Mouse (Mus musculus) embryonic facial prominence, embryonic 12.5 days (tissue): ENCODE results near the gene Phc3. TPM values are rescaled to one million over a fixed set of nuclear protein-coding genes. Genes with fewer than 3 reads are reported as not detected.
A peak's percentile ranks its signal among the peaks of the same experiment; 100 is the strongest.

ENCODE experiments used
- ATAC-seq: fragments of 200-750 bp; cut with Nextera tagmentation; 2 replicates; pipeline ENCODE4 v1.8.0; 2017; ENCODE audit not compliant: insufficient number of reproducible peaks, insufficient read depth, low FRiP score, low TSS enrichment
- H3K27ac ChIP-seq: fragments of 300-500 bp; sonication (generic); 2 replicates; pipeline ENCODE4 v1.5.1; 2016; ENCODE audit warnings: mild to moderate bottlenecking
- H3K27me3 ChIP-seq: fragments of 300-500 bp; sonication (generic); 2 replicates; pipeline ENCODE4 v1.6.1; 2016; ENCODE audit warnings: mild to moderate bottlenecking, moderate library complexity
- H3K36me3 ChIP-seq: fragments of 300-500 bp; sonication (generic); 2 replicates; pipeline ENCODE4 v1.6.1; 2016; ENCODE audit warnings: mild to moderate bottlenecking
- H3K4me1 ChIP-seq: fragments of 300-500 bp; sonication (generic); 2 replicates; pipeline ENCODE4 v1.6.1; 2016
- H3K4me2 ChIP-seq: fragments of 300-500 bp; sonication (generic); replicated peaks from 2 replicates; pipeline ENCODE4 v1.6.1; 2016; ENCODE audit warnings: mild to moderate bottlenecking, moderate library complexity
- H3K4me3 ChIP-seq: fragments of 300-500 bp; sonication (generic); 2 replicates; pipeline ENCODE4 v1.5.1; 2016; ENCODE audit warnings: mild to moderate bottlenecking
- H3K9ac ChIP-seq: fragments of 300-500 bp; sonication (generic); 2 replicates; pipeline ENCODE4 v1.6.1; 2016; ENCODE audit warnings: mild to moderate bottlenecking, moderate library complexity
- H3K9me3 ChIP-seq: fragments of 300-500 bp; sonication (generic); 2 replicates; pipeline ENCODE4 v1.6.1; 2016; ENCODE audit warnings: mild to moderate bottlenecking, moderate library complexity
- WGBS: fragments of 180-500 bp; shearing (Covaris S2); methylation state at CpG from one replicate; pipeline ENCODE4 v1.1.7; 2016; 5-methylcytosine and 5-hydroxymethylcytosine counted together
- polyA plus RNA-seq: library from polyadenylated mRNA; unstranded; fragments of >200 nt; fragmentation: Nextera tagmentation; extraction: Ambion mirVana; gene quantifications from 2 replicates; pipeline ENCODE4 v1.2.1, GENCODE M21; 2016

Gene Phc3
- polyA plus RNA-seq, 1 experiment from 2014 or later: 6.7 TPM

DNA sequence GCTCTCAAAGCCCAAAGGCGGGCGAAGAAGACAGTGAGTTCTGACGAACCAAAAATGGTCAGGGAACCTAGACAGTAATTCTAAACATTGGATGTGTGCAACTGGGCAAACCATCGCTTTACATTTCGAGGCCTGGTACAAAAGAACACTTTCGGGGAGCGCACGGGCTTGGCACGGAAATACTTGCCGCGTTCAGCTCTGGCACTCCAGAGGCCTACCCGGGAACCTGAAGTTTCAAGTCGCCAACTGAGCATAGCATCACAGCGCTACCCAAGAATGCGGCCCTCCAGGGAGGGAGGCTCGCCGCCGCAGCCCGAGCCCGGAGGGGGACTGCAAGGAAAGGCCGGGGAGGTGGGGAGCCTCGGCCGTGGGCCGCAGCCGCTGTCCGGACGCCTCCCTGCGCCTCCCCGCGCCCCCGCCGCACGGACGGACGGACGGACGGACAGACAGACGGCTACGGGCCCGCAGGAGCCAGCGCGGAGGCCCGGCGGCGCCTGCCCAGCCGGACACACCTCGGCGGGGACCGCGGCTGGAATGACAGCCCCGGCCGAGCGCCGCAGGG, 603 bp downstream of the Phc3 start:
- Histone ChIP-seq H3K4me2 (peak overlapping the region; percentile 71), H3K36me3 (peaks cover 21% of the 10 kb centered on the region), H3K9ac (peak overlapping the region; percentile 91), H3K9me3 (no peaks in the 10 kb centered on the region), H3K27me3 (no peaks in the 10 kb centered on the region), H3K4me1 (peaks cover 14% of the 10 kb centered on the region), H3K27ac (peak overlapping the region; percentile 84), H3K4me3 (peak overlapping the region; percentile 98)
- ATAC-seq: peak; percentile 65; the same call in 1 of the 2 replicates
- under 1% methylated on average over 43 of the region's 54 CpGs for WGBS

DNA sequence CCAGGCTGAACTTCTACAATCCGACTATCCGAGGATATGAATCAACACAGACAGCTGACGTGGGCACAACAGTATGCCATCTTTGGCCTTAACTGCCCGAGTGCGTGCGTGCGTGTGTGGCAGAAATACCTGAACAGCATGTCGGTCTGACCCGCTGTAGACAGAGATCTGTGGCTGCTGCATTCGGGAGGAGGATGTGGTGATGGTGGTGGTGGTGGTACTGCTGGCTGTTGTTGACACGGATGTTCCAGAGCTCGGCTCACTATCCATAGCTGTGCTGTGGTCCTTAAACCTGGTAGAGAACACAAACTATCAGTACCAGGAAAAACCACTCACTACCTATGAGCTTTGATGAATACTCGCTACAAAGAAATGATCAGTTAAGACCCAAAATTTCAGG, 3.6 kb downstream of the Phc3 start:
- Histone ChIP-seq H3K4me2 (no peak overlapping the region), H3K27ac (no peak overlapping the region), H3K9ac (no peak overlapping the region), H3K9me3 (no peaks in the 10 kb centered on the region; the same call in 1 of the 2 replicates), H3K4me1 (peaks cover 14% of the 10 kb centered on the region), H3K36me3 (peaks cover 35% of the 10 kb centered on the region), H3K4me3 (no peak overlapping the region), H3K27me3 (no peaks in the 10 kb centered on the region)
- ATAC-seq: no peak
- WGBS: 94% methylated on average over 13 of the region's 13 CpGs

DNA sequence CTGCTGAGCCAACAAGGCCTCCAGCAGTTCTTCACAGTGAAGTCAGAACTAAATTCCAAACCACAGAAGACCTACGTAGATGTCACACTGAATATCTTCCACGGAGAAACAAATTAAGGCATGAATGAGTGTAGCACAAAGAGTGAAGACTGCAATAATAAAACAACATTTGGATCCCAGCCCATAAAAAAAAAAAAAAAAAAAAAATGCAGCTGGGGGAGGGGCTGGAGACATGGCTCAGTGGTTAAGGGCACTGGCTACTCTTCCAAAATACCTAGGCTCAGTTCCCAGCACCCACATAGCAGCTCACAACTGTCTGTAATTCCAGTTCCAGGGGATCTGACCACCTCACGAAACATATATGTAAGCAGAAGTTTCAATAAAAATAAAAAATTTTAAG, 5.0 kb downstream of the Phc3 start:
- Histone ChIP-seq H3K4me1 (peaks cover 7% of the 10 kb centered on the region), H3K4me3 (no peak overlapping the region), H3K27ac (no peak overlapping the region), H3K9me3 (no peaks in the 10 kb centered on the region; the same call in 1 of the 2 replicates), H3K36me3 (peaks cover 48% of the 10 kb centered on the region), H3K9ac (no peak overlapping the region), H3K4me2 (no peak overlapping the region), H3K27me3 (no peaks in the 10 kb centered on the region)
- no peak for ATAC-seq
- WGBS: 96% methylated on average over 3 of the region's 3 CpGs

DNA sequence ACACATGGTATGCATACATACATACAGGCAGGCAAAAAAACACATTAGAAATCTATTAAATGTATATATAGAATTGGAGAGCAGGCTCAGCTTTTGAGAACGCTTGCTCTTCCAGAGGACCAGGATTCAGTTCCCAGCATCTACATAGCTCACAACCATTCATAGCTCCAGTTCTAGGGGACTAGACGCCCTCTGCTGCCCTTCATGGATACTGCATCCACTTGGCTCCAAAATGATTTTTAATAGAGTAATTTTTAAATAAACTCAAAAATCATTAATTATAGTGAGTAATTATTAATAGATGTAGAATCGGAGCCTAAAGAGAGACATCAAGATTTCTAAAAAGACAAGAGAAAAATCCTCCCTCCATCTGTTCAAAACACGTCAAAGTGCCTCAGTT, 6.1 kb downstream of the Phc3 start:
- no peak for ATAC-seq
- Histone ChIP-seq H3K4me1 (peaks cover 5% of the 10 kb centered on the region), H3K27ac (no peak overlapping the region), H3K9ac (no peak overlapping the region), H3K4me3 (no peak overlapping the region), H3K4me2 (no peak overlapping the region), H3K36me3 (peaks cover 57% of the 10 kb centered on the region), H3K27me3 (no peaks in the 10 kb centered on the region), H3K9me3 (no peaks in the 10 kb centered on the region; the same call in 1 of the 2 replicates)
- WGBS: 94% methylated on average over 4 of the region's 4 CpGs

DNA sequence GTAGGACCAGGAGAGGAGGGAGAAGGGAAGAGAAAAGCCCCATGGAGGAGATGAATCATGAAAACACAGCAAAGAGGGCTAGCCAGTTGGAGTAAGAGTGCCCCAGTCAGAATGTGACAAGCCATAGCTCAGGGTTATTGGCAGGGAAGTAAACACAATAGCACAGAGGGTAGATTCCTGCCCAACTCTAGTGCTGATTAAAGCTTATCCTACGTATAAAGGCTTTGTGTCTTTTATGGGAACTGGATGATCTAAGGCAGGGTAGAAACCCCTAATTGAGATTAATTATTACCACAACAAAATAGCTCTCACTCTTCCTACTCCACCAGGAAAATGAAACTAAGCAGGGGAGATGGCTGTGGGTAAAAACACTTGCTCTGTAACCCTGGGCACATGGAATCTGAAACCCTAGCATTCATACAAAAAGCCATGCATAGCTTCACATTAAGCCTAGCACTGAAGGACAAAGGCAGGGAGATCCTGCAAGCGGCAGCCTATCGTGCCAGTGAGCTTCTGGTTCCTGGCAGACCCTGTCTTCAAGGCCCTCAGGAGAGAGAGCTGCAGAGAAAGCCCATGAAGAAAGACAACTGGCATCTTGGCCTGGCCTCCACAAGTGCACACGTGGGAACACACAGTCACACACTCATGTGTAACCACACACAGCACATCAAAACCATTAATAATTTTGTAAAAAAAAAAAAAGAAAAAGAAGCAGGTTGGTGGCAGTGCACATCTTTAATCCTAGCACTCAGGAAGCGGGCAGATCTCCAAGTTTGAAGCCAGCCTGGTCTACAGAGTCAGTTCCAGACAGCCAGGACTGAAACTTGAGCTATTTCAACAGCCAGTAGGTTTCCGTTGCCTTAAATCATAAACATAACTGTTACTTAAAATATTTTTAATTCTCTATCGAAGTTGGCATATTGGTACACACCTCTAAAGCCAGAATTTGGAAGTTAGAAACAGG, 9.1 kb downstream of the Phc3 start:
- no peak overlapping the region for H3K9ac ChIP-seq
- WGBS: 58% methylated on average over 7 of the region's 7 CpGs
- peaks cover 70% of the 10 kb centered on the region for H3K36me3 ChIP-seq
- no peak for ATAC-seq
- 0 out of 2 replicates have a peak overlapping the region, but pooled peaks have one; percentile 17 for H3K27ac ChIP-seq
- H3K4me3 ChIP-seq: no peak overlapping the region
- no peak overlapping the region for H3K4me2 ChIP-seq
- H3K27me3 ChIP-seq: no peaks in the 10 kb centered on the region
- H3K4me1 ChIP-seq: no peaks in the 10 kb centered on the region
- H3K9me3 ChIP-seq: no peaks in the 10 kb centered on the region; the same call in 1 of the 2 replicates

DNA sequence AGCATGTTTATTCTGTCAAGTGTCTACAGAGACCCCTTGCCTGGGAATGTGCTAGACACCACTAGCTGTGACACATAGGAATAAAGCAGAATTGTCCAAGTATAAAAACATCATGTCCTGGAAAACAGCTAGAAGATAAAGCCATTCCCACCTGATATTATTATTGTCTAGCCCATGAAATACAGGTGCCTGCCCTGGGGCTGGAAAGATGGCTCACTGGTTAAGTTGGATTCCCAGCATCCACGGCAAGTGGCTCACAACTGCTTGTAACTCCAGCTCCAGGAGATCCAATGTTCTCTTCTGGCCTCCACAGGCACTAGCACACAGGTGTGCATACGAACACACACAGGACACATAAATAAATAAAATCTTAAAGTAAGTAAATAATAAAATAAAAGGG, 10.5 kb downstream of the Phc3 start:
- Histone ChIP-seq H3K36me3 (peaks cover 69% of the 10 kb centered on the region), H3K27ac (no peak overlapping the region), H3K27me3 (no peaks in the 10 kb centered on the region), H3K4me3 (no peak overlapping the region), H3K9me3 (no peaks in the 10 kb centered on the region; the same call in 1 of the 2 replicates), H3K4me1 (no peaks in the 10 kb centered on the region), H3K9ac (no peak overlapping the region), H3K4me2 (no peak overlapping the region)
- 76% methylated on average over 2 of the region's 2 CpGs for whole genome bisulfite sequencing
- no peak for ATAC-seq

DNA sequence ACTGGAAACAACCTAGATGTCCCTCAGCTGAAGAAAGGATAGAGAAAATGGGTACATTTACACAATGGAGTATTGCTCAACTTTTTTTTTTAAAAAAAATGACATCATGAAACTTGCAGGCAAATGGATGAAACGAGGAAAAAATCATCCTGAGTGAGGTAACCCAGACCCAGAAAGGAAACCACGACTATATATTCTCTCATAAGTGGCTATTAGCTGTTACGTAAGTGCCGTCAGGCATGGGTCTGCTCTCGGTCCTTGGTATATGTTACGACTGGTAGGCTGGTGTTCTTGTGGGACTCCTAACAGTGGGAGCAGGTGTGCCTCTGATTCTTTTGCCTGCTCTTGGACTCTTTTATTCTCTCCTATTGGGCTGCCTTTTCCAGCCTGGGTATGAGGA, 12.9 kb downstream of the Phc3 start:
- H3K4me1 ChIP-seq: no peaks in the 10 kb centered on the region
- WGBS: 94% methylated on average over 6 of the region's 6 CpGs
- no peaks in the 10 kb centered on the region for H3K27me3 ChIP-seq
- H3K4me3 ChIP-seq: no peak overlapping the region
- H3K9me3 ChIP-seq: no peaks in the 10 kb centered on the region
- no peak overlapping the region for H3K4me2 ChIP-seq
- no peak overlapping the region for H3K27ac ChIP-seq
- H3K36me3 ChIP-seq: peaks cover 66% of the 10 kb centered on the region
- no peak for ATAC-seq
- H3K9ac ChIP-seq: no peak overlapping the region

DNA sequence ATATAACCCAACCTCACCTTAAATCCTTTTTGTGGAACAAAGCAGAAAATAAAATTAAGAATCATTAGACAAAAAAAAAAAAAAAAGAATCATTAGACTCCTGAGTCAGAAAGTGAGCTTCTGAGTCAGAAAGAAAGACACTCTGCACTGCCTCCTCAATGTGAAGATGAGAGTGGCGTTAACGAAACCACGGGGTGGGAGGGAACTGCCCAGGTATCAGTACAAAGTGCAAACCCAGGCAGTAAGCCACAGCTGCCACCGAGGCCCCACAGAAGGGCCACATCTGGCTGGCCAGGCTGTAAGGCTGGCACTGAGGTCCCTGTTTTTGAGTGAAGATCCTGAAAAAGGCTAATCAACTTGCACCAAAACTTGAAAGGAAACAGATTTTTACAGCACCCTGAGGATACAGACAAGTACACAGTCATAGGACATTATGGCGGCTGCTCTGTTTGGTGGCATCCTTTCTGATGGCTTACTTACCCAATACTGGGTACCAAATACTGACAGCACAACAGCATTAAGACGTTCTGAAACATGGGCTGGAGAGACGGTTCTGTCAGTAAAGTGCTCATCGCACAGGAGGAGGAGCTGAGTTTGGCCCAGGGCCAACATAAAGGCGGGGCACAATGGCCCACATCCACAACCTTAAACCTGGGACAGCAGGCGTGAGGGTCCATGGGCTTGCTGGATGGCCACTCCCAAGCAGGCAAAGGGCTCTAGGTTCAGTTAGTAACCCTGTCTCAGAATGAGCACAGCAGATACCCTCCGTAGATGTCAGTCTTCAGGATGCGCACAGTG, 16.7 kb downstream of the Phc3 start:
- H3K27ac ChIP-seq: no peak overlapping the region
- 0 out of 2 replicates have a peak, but pooled peaks have one; percentile 28 for ATAC-seq
- no peak overlapping the region for H3K4me2 ChIP-seq
- no peaks in the 10 kb centered on the region for H3K9me3 ChIP-seq
- peaks cover 48% of the 10 kb centered on the region for H3K36me3 ChIP-seq
- H3K9ac ChIP-seq: no peak overlapping the region
- no peak overlapping the region for H3K4me3 ChIP-seq
- WGBS: 94% methylated on average over 12 of the region's 12 CpGs
- H3K4me1 ChIP-seq: no peaks in the 10 kb centered on the region
- H3K27me3 ChIP-seq: no peaks in the 10 kb centered on the region

DNA sequence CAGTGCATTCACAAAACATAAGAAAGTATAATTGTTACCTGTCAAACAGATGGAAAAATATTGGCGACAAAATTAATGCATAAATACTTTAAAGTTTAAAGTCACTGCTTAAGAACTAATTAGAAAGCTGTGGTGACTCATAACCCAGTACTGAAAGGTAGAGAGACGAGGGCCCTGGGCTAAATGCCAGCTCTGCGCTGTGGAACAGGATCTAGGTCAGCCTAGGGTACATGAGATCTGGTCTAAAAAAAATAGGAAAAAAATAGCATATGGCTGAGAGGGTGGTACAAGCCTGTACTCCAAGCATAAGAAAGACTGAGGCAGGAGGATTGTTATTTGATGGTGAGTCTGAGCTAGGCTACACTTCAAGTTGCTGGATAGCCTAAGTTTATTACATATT, 17.6 kb downstream of the Phc3 start:
- WGBS: 84% methylated on average over 3 of the region's 3 CpGs
- no peak overlapping the region for H3K4me2 ChIP-seq
- no peak overlapping the region for H3K9ac ChIP-seq
- no peak overlapping the region for H3K27ac ChIP-seq
- ATAC-seq: no peak
- no peaks in the 10 kb centered on the region for H3K9me3 ChIP-seq
- H3K4me3 ChIP-seq: no peak overlapping the region
- H3K4me1 ChIP-seq: no peaks in the 10 kb centered on the region
- H3K36me3 ChIP-seq: peaks cover 48% of the 10 kb centered on the region
- H3K27me3 ChIP-seq: no peaks in the 10 kb centered on the region

DNA sequence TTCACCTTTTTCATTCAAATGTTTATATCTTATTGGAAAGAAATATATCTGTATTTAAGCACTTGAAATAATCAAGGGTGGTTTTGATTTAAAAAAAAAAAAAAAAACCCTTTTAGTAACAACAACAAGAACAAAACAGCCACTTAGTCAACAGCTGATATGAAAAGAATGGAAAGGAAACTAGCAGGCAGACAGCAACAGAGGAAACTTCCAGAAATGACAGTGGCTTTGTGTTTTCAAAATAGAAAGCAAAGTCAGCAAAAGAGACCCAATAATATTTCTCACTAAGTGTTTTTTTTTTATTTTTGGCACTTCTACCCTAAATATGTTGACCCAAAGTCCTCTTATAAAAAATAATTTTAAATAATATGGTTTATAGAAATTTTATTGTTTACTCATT, 34.8 kb downstream of the Phc3 start:
- Histone ChIP-seq H3K9ac (no peak overlapping the region), H3K4me3 (no peak overlapping the region), H3K27ac (no peak overlapping the region), H3K9me3 (no peaks in the 10 kb centered on the region), H3K36me3 (peaks cover 29% of the 10 kb centered on the region), H3K27me3 (no peaks in the 10 kb centered on the region), H3K4me1 (no peaks in the 10 kb centered on the region), H3K4me2 (no peak overlapping the region)
- ATAC-seq: no peak

DNA sequence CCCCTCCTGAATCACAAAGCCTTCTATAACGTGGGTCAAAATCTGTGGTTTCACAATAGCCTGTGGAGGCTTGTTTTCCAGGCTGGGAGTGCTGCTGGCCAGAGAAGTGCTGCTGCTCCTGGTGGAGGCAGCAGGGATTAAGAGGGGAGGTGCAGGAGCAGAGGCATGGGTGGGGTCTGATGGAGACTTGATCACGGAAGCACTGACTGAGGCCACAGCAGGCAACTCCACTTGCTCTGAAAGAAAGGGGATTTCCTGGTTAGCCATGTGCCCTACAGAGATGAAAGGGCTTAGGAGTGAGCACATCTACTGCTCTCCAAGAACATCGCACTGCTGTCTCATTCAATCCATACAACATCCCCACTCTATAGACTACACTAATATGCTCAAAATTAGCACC, 39.4 kb downstream of the Phc3 start:
- WGBS: 51% methylated on average over 3 of the region's 3 CpGs
- no peak overlapping the region for H3K27ac ChIP-seq
- H3K9me3 ChIP-seq: no peaks in the 10 kb centered on the region
- no peak overlapping the region for H3K4me2 ChIP-seq
- no peaks in the 10 kb centered on the region for H3K4me1 ChIP-seq
- peaks cover 37% of the 10 kb centered on the region for H3K36me3 ChIP-seq
- no peaks in the 10 kb centered on the region for H3K27me3 ChIP-seq
- no peak for ATAC-seq
- no peak overlapping the region for H3K4me3 ChIP-seq
- H3K9ac ChIP-seq: no peak overlapping the region
